Mouse (Mus musculus): Measurements from ENCODE around the gene Mapk13. TPM values are rescaled to one million over a fixed set of nuclear protein-coding genes. Genes with fewer than 3 reads are reported as not detected.

Mapk13 gene
- 0.85 and 6.3 TPM in 2 replicates for polyA plus RNA-seq (2012; ENCODE audit: low replicate concordance)

GRCm38 (mm10) chr17:28769121-28769874, at the start of gene Mapk13:
Gene Mapk13 (plus strand): TSS chr17:28769297.

GRCm38 (mm10) chr17:28725783-28726182, 43.3 kb upstream of the Mapk13 start, which contains the start of gene AC170998.1:
Gene AC170998.1 (plus strand): TSS chr17:28726083.

GRCm38 (mm10) chr17:28800671-28801412, 31.7 kb downstream of the Mapk13 start, which contains the start of gene Brpf3:
Gene Brpf3 (plus strand): TSS chr17:28801090.

Other genes with a start within 250 kb of the Mapk13 start
- 0.20 and 0.51 TPM in 2 replicates for gene Armc12, start 238.5 kb upstream of the Mapk13 start, polyA plus RNA-seq (2012; ENCODE audit: low replicate concordance)
- not detected in 2 replicates for gene Clpsl2, start 219.9 kb upstream of the Mapk13 start, polyA plus RNA-seq (2012; ENCODE audit: low replicate concordance)
- gene Clps, start 208.5 kb upstream of the Mapk13 start, polyA plus RNA-seq (2012; ENCODE audit: low replicate concordance): 0.53 and 5.3 TPM in 2 replicates
- not detected in 2 replicates for gene Lhfpl5, start 193.7 kb upstream of the Mapk13 start, polyA plus RNA-seq (2012; ENCODE audit: low replicate concordance)
- 24.2 and 90.2 TPM in 2 replicates for gene Srpk1, start 146.6 kb upstream of the Mapk13 start, polyA plus RNA-seq (2012; ENCODE audit: low replicate concordance)
- gene Slc26a8, start 79.1 kb upstream of the Mapk13 start, polyA plus RNA-seq (2012; ENCODE audit: low replicate concordance): 1.0 and 1.3 TPM in 2 replicates
- 41.9 and 109 TPM in 2 replicates for gene Mapk14, start 78.0 kb upstream of the Mapk13 start, polyA plus RNA-seq (2012; ENCODE audit: low replicate concordance)
- 1.3 TPM in 1 of 2 replicates, not detected in the other for gene AC170998.1, start 43.2 kb upstream of the Mapk13 start, polyA plus RNA-seq (2012; ENCODE audit: low replicate concordance)
- 47.6 and 82.5 TPM in 2 replicates for gene Brpf3, start 31.8 kb downstream of the Mapk13 start, polyA plus RNA-seq (2012; ENCODE audit: low replicate concordance)
- not detected in 2 replicates for gene Pnpla1, start 89.1 kb downstream of the Mapk13 start, polyA plus RNA-seq (2012; ENCODE audit: low replicate concordance)
- 0.35 and 0.99 TPM in 2 replicates for gene 4930539E08Rik, start 146.0 kb downstream of the Mapk13 start, polyA plus RNA-seq (2012; ENCODE audit: low replicate concordance)
- gene Pxt1, start 174.5 kb downstream of the Mapk13 start, polyA plus RNA-seq (2012; ENCODE audit: low replicate concordance): 0.14 TPM in 1 of 2 replicates, not detected in the other
- 88.5 and 185 TPM in 2 replicates for gene Kctd20, start 182.7 kb downstream of the Mapk13 start, polyA plus RNA-seq (2012; ENCODE audit: low replicate concordance)
- gene Stk38, start 238.7 kb downstream of the Mapk13 start, polyA plus RNA-seq (2012; ENCODE audit: low replicate concordance): 196 and 559 TPM in 2 replicates